Mouse (Mus musculus) lung, adult 2 months (tissue): ENCODE results near the gene Magix.

Experiments used
- CTCF ChIP-seq: fragments of 200-500 bp; IDR thresholded peaks from 2 replicates; pipeline ENCODE4 v1.5.1; 2011; ENCODE audit warnings: mild to moderate bottlenecking, low read length, control low read depth; ENCODE audit not compliant: insufficient read depth
- POLR2A ChIP-seq: fragments of 200-500 bp; IDR thresholded peaks from 2 replicates; pipeline ENCODE4 v1.6.1; 2011; ENCODE audit warnings: low read depth, mild to moderate bottlenecking, control low read depth, low read length, borderline replicate concordance; ENCODE audit errors: extremely low read depth

GRCm38 (mm10) chrX:7658785-7659589 lies 22.1 kb downstream of the Magix start:
- TF ChIP-seq CTCF (no peak), POLR2A (no peak)
